Mouse (Mus musculus): ENCODE results near the gene Snd1.

DNA sequence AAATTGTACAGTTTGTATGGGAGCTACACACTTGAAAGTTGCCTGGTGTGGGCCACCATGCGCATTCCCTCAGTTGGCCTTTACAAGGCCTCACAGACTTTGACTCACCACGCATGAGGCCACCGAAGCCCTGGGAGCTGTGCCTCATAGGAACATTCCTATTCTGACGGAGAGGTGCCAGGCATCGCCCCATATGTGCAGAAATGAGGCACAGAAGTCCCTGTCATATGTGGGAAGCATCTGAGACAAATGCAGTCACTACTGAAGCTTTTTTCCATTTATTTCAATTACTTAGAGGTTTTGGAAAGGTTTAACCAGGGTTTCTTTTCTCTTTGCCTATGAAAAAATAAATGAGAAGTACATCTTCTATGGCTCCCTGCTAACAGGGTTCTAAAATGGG is 278.3 kb downstream of the Snd1 start:
- no peak for TF ChIP-seq POLR2A (IDR thresholded peaks at IDR 0.05; ENCODE audit: insufficient read length, low read depth)
- no peak for TF ChIP-seq TCF3 (IDR thresholded peaks at IDR 0.05; ENCODE audit: insufficient read length, low read depth)
- TF ChIP-seq CEBPB (IDR thresholded peaks at IDR 0.05; ENCODE audit: insufficient read depth, poor library complexity, severe bottlenecking), result no peak
- no peak for TF ChIP-seq TCF12 (IDR thresholded peaks at IDR 0.05; ENCODE audit: insufficient read depth, poor library complexity, severe bottlenecking)
- no peak for TF ChIP-seq MYOG (IDR thresholded peaks at IDR 0.05; ENCODE audit: control insufficient read depth in 1 of 3, insufficient read depth in 1 of 3, insufficient read length in 2 of 3, low read depth in 2 of 3)
- no peak for TF ChIP-seq USF1 (IDR thresholded peaks at IDR 0.05; ENCODE audit: low read depth)
- TF ChIP-seq E2F4 (IDR thresholded peaks at IDR 0.05; ENCODE audit: insufficient read depth), result no peak
- TF ChIP-seq SRF (IDR thresholded peaks at IDR 0.05; ENCODE audit: control insufficient read depth, insufficient read length, low read depth), result no peak

Data from myocyte (in vitro differentiated cells).